ENCODE assay signal across 24 mouse cellular contexts in the genomic region with DNA sequence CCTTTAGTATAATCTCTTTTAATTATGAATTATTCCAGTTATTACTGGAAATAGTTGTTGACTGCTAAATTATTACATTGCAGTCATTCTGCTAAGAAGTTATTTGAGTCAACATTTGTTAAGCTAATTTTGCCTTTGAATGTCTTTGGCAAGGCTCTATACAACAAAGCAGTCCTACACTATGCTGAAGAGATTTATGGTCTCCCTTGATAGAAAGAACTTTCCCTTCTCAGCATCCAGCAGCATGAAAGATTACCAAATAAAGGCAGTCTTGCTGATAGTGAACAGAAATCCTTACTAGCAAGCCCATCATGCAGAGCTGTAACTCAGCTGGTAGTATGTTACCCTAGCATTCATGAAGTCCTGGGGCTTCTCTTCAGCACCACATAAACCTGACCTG.
A peak's percentile ranks its signal among the peaks of the same experiment; 100 is the strongest.
DNase-seq lines count a peak whose midpoint lies in the region; ATAC-seq and TF ChIP-seq lines count a peak whose summit lies in the region.
"Had no signal": no experiment of that assay in that cellular context is flagged by ENCODE, and none has a peak within 500 bp of the region (broad histone marks: within the 10 kb centered on the region; RNA-seq: fewer than 3 reads in every experiment).

No protein-coding gene starts in this region.

- H3K36me3 ChIP-seq in kidney, postnatal 0 days (ENCODE audit: insufficient read depth, low read length) = no peaks in the 10 kb centered on the region
- no peaks in the 10 kb centered on the region for H3K36me3 ChIP-seq in neural tube, embryonic 13.5 days
- H3K36me3 ChIP-seq: embryonic facial prominence, embryonic 10.5 days; embryonic facial prominence, embryonic 12.5 days; forebrain, embryonic 15.5 days; G1E had no signal

- H3K9me3 ChIP-seq in kidney, postnatal 0 days (replicated peaks; ENCODE audit: low read length) = no peaks in the 10 kb centered on the region
- no peaks in the 10 kb centered on the region; the same call in 1 of the 2 replicates for H3K9me3 ChIP-seq in neural tube, embryonic 13.5 days
- H3K9me3 ChIP-seq: embryonic facial prominence, embryonic 10.5 days; embryonic facial prominence, embryonic 12.5 days; forebrain, embryonic 13.5 days; forebrain, embryonic 15.5 days; G1E had no signal

- no peak overlapping the region for H3K9ac ChIP-seq in kidney, postnatal 0 days (ENCODE audit: low read depth, low read length)
- H3K9ac ChIP-seq in neural tube, embryonic 13.5 days = no peak overlapping the region
- H3K9ac ChIP-seq: embryonic facial prominence, embryonic 12.5 days; forebrain, embryonic 13.5 days; forebrain, embryonic 15.5 days had no signal

- no peak overlapping the region for H3K4me3 ChIP-seq in kidney, postnatal 0 days (replicated peaks; ENCODE audit: low read depth, low read length)
- no peak overlapping the region for H3K4me3 ChIP-seq in neural tube, embryonic 13.5 days
- H3K4me3 ChIP-seq: embryonic facial prominence, embryonic 10.5 days; embryonic facial prominence, embryonic 12.5 days; forebrain, embryonic 13.5 days; forebrain, embryonic 15.5 days had no signal

- ATAC-seq in kidney, postnatal 0 days (replicated peaks; ENCODE audit: low FRiP score, low read depth) = no peak
- peak; percentile 36; the same call in 1 of the 2 replicates for ATAC-seq in neural tube, embryonic 13.5 days (ENCODE audit: low read depth)
- ATAC-seq: activated CD4-positive, CD25-positive, alpha-beta regulatory T cell, adult 4 months; CD4-positive, CD25-positive, alpha-beta regulatory T cell, adult 4 months; forebrain, embryonic 13.5 days; forebrain, embryonic 15.5 days; Patski had no signal

- H3K4me2 ChIP-seq in kidney, postnatal 0 days (ENCODE audit: low read length) = no peak overlapping the region
- no peak overlapping the region for H3K4me2 ChIP-seq in neural tube, embryonic 13.5 days
- H3K4me2 ChIP-seq: embryonic facial prominence, embryonic 12.5 days; forebrain, embryonic 13.5 days; forebrain, embryonic 15.5 days had no signal

- TF ChIP-seq CTCF in kidney, postnatal 0 days (IDR thresholded peaks at IDR 0.05; ENCODE audit: low read depth) = no peak

- DNase-seq in kidney, postnatal 0 days (ENCODE audit: low spot score) = peak; percentile 66
- DNase-seq in kidney, adult 18-20 months = no peak
- DNase-seq in mesoderm, embryonic 11.5 days (ENCODE audit: low read depth, low spot score) = peak; percentile 3
- no peak for DNase-seq in frontal cortex, postnatal 25 days (ENCODE audit: low spot score in 2 of 2)
- no peak for DNase-seq in right cerebral cortex, postnatal 4 days
- DNase-seq: adrenal gland, adult 8-10 months; adrenal gland, postnatal 14 days; adrenal gland, postnatal 36 days; B cell, adult 2 months; cerebellum, adult 11-12 months; cerebellum, adult 2 months; cerebellum, adult 9-10 months; cerebellum, postnatal 10 days; cerebellum, postnatal 25 days had no signal

- H3K27me3 ChIP-seq in kidney, postnatal 0 days (ENCODE audit: insufficient read depth, low read length) = no peaks in the 10 kb centered on the region
- H3K27me3 ChIP-seq in neural tube, embryonic 13.5 days = no peaks in the 10 kb centered on the region
- H3K27me3 ChIP-seq: CH12.LX; embryonic facial prominence, embryonic 12.5 days; forebrain, embryonic 13.5 days; forebrain, embryonic 15.5 days; Patski had no signal

- H3K27ac ChIP-seq in kidney, postnatal 0 days = no peak overlapping the region
- no peak overlapping the region for H3K27ac ChIP-seq in neural tube, embryonic 13.5 days (replicated peaks)
- H3K27ac ChIP-seq: embryonic facial prominence, embryonic 10.5 days; embryonic facial prominence, embryonic 12.5 days; forebrain, embryonic 13.5 days; forebrain, embryonic 15.5 days had no signal

- H3K4me1 ChIP-seq in kidney, postnatal 0 days (replicated peaks; ENCODE audit: insufficient read depth, low read length) = no peaks in the 10 kb centered on the region
- no peaks in the 10 kb centered on the region for H3K4me1 ChIP-seq in neural tube, embryonic 13.5 days (replicated peaks)
- H3K4me1 ChIP-seq: embryonic facial prominence, embryonic 10.5 days; embryonic facial prominence, embryonic 12.5 days; forebrain, embryonic 13.5 days; forebrain, embryonic 15.5 days had no signal

Comparison
In these comparisons a context has a peak if more than half of its experiments do, and no peak if none do; other contexts are left out.
1. DNase-seq: peak in kidney, postnatal 0 days (single experiment) and mesoderm, embryonic 11.5 days (single experiment); none in kidney, adult 18-20 months (single experiment), frontal cortex, postnatal 25 days (0 of 2) and right cerebral cortex, postnatal 4 days (single experiment).